Mouse (Mus musculus) kidney, postnatal 4 days (tissue): ENCODE data around the gene Pum1.
A peak's percentile ranks its signal among the peaks of the same experiment; 100 is the strongest.
"Not testable (repeated sequence)": the region's sequence is repeated elsewhere in the genome, so short reads cannot be mapped to it uniquely, and the experiment has no call there.

ENCODE experiments used
- DNase-seq, 2 experiments: peaks; one replicate each; pipeline ENCODE4 v3.0.0; 2021; ENCODE audit warnings: mixed read lengths in 2 of 2

The Pum1 gene

DNA sequence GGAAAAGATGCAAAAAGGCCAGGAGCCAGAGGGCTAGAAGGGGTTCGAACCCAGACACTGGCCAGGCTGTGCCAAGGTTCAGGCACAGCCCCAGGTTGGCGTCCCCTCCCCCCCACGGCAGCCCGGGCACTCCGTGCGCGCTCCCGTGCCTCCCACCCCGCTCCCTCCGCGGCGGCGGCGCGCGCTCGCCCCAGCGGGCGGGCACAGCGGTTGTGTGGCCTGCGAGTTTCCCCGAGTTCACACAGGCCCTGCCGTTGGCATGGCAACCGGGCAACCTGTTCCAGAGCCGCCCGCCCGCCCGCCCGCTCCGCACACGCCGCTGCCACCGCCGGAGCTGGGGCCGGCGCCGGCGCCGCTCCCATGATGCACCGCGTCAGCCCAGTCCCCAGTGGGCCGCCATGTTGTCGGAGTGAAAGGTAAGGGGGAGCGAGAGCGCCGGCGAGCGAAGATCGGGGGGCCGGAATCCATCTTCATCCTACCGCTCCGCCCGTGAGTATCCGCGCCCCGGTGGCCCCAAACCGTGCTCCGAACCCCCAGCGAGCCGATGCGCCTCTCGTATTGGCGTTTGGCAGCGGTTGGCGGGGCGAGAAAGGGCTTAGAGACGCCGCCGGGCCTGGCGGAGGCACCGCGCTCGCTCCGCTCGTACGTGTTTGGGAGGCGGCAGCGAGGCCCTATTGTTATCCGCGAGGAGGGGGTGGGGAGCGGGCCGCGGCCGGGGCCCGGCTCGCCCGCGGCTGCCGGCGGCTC, at the start of gene Pum1:
Pum1 (plus strand) TSS at position 343 of the 747 bp plus-strand sequence.
- DNase-seq = peak; percentile 93 to 96

DNA sequence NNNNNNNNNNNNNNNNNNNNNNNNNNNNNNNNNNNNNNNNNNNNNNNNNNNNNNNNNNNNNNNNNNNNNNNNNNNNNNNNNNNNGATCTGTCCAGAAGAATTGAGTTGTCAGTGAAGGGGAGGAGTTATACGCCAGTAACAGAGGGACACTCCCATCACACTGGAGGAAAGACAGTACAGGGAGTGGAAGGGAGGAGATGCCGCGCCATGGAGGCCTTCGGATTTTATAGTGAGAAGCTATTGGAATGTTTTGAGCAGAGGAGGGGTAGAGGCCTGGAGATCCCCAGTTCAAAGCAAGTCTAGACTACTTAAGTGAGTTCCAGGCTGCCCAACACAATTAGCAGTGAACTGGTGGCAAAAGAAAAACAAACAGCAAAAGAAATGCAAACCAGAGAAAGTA, 33.7 kb upstream of the Pum1 start:
- peak; percentile 46 to 62 for DNase-seq

DNA sequence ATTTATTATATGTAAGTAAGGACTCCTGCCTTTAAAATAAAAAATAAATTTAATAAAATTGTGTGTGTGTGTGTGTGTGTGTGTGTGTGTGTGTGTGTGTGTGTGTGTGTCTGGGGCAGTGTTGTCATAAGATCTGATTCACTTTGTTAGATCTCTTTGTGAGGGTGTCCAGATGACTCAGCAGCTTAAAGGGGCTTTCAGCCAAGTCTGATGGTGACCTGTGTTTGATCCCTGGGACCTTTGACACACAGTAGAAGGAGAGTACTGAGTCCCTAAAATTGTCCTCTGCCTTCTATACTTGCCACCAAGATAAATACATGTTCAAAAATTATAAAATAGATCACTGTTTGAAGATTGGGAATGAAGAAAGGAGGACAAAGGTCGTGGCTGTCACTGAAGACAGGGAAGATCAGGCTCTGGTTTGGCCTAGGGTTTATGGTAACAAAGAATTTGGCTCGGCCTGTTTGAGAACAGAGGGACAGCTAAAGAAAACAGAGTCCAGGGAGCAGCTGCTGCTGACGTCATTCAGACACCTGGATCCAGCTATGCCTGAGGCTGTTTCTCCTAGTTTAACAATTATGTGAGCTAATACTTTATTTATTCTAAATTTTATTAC, 32.8 kb upstream of the Pum1 start:
- DNase-seq = no peak

DNA sequence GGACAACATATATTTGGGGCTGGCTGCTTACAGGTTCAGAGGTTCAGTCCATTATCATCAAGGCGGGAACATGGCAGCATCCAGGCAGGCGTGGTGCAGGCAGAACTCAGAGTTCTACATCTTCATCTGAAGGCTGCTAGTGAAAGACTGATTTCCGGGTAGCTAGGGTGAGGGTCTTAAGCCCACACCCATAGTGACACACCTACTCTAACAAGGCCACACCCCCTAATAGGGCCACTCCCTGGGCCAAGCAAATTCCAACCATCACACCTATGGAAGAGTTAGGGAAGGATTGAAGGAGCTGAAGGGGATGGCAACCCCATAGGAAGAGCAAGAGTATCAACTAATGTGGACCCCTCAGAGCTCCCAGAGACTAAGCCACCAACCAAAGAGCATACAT, 28.0 kb upstream of the Pum1 start:
- not testable (repeated sequence) for DNase-seq

DNA sequence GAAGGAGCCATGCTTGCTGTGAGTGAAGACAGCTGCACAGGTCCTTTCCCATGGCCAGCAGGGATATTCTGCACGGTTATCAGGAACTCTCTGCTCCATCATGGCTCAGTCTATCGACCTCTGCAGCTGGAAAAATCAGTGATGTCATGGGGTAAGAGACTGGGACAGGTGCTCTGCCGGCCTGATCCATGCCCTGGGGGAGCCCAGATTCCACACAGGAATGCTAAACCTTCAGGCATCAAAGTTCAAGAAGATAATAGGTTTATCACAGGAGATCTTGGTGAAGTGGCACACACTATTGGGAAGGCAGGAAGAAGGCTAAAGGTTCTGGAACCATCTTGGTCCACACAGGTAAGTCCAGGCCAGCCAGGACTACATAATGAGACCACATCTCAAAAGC, 26.4 kb upstream of the Pum1 start:
- DNase-seq = no peak

DNA sequence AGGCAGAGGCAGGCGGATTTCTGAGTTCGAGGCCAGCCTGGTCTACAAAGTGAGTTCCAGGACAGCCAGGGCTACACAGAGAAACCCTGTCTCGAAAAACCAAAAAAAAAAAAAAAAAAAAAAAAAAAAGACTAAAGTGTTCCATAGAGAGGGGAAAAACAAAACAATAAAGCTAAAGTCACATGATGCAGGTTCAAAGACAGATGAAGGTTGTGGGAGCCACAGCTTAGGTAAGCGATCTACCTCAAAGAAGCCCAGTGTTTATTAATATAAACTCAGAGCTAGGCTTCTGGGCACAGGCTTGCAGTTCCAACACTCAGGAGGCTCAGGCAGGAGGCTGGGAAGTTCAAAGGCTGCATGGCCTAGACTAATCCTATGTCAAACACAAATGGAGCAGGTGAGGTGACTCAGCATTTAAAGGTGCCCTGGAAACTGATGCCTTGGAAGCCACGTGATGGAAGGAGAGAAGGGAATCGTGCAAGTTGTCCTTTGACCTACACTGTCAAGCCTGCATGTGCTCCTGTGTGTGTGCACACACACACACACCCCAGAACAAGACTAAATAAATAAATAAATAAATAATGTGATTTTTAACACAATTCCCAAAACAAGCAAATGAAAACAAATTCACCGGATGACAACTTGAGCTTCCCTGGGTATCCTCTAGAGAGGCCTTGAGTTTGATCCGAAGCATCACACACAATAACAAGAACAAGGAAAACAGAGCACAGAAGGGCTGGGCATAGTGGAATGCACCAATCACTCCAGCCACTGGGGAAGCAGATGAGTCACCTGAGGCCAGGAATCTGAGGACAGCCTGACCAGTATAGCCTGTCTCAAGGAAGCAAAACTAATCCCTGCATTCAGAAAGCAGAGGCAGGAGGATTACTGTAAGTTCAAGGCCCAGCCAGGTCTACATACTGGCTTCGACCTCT, 25.4 kb upstream of the Pum1 start:
- no peak for DNase-seq

DNA sequence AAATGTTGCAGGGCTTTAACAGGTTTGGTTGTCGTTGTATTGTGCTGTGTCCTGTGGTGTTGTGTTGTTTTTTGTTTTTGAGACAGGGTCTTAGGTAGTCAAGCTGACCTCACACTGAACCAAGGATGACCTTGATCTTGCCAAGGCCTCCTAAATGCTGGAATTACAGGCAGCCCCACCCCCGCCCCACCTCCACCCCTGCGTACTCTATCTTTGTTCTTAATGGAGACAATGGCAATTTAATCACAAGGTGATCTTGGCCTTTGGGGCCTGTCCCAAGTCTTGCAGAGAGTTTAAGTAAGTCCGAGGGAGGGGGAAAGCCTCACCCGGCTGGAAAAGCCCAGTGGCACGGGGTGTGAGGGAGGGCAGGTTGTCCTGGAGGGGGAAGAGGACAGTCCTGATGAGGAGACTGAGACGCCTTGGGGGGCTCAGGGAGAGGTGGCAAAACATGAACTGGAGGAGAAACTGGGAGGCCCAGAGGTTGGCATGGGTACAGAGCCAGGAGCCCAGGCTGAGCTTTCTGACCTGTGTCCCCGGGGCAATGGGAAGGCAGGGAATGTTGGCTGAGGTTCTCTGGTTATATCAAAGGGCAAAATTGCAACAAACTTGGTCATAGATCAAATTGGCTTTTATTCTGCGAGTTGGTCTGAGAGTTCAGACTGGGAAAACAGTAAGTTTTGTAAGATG, 22.9 kb upstream of the Pum1 start:
- DNase-seq = peak; percentile 22 to 53

DNA sequence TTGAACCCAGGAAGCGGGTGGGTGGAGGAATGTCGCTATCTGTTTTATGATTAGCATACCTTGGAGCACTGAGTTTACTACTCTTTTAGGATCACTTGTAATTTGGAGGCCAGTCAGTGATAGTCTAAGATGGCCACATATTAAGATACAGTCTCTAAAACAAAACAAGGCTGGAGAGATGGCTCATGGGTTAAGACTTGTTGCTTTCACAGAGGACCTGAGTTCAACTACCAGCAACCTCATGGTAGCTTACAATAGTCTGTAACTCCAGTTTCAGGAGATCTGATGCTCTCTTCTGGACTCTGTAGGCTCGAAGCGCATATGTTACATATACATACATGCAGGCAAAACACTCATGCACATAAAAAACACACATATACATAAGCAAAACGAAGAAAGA, 20.7 kb upstream of the Pum1 start:
- DNase-seq = no peak

DNA sequence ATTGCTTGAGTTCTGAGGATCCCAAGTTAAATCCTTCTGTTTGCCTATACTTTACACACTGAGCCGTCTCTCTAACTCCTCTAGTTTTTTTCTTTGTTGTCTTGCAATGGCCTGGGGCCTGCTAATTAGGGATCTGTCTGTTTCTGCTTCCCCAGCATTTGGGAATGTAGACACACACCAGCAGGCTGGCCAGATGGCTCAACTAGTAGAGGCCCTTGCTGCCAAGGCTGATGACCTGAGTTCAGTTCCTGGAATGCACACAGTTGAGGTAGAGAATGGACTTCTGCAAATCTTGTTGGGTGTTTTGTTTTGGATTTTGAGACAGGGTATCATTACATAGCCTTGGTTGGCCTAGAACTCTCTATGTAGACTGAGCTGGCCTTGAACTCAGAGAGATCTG, 17.7 kb upstream of the Pum1 start:
- no peak for DNase-seq

DNA sequence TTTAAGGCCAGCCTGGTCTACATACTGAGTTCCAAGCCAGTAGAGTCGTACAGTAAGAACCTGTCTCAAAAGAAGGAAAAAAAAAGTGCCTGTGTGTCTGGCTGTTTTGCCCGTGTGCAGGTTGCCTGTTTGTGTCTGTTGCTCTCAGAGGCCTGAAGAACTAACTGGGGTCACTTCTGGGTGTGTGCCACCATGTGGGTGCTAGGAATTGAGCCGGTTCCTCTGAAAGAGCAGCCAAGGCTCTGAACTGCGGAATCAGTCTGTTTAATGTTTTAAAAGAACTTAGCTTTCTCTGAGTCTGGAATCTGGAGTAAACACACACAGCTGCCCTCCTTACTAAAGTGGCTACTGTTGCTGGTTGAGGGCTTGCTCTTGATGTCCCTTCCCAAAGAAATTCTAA, 11.8 kb upstream of the Pum1 start:
- no peak for DNase-seq

DNA sequence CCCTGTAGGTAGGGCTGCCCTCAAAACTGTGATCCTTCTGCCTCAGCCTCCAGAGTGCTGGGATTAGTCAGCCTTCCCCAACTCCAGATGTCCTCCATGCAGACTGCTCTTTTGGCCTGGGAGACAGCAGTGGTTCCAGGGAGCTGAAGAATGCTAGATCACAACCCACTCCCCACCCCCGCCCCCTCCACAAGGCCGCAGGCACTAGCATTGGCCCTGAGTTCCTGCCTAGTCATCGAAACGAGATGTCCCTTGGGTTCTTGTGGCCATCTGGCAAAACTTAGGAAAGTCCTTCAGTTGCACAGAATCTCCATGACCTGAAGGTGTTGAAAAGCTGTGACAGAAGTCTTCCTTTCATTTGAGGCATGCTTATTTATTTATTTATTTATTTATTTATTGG, 10.6 kb upstream of the Pum1 start:
- no peak for DNase-seq

DNA sequence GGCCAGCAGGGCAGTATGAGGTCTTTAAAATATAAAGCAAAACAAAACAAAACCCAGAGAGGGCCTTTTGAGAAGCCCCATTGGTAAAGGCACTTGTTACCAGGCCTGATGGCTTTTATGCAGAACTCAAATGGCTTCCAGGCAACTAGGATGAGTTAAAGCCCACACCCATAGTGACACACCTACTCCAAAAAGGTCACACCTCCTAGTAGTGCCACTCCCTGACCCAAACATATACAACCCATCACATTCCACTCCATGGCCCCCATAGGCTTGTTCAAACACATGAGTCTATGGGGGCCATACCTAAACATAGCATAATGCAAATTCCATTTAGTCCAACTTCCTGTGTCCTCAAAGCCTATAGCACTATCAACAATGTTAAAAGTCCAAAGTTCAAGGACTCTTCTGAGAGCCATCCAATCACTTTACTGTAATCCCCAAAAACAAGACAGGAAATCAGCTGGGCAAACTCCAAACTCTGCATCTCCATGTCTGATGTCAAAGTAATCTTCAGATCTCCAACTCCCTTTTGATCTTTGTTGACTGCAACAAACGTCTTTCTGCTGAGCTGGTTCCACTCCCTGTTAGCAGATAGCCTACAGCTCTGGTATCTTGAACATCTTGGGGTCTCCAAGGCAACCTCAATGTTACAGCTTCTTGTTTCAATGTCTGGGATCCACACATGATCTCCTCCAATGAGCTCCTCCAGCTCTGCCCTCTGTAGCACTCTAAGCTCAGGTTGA, 5.1 kb upstream of the Pum1 start:
- DNase-seq = no peak

DNA sequence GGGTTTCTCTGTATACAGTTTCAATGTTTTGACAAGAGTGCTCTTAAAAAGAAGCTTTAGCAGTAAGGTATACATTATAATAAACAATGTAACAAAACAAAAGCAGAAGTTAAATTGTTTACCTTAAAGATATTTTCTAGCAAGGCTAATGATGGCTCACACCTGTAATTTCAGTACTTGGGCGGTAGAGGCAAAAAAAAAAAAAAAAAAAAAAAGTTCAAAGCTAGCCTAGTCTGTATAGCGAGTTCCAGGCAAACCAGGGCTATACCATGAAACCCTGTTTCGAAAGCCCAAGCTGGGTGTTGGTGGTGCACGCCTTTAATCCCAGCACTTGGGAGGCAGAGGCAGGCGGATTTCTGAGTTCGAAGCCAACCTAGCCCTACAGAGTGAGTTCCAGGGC, 3.7 kb upstream of the Pum1 start:
- DNase-seq = no peak

DNA sequence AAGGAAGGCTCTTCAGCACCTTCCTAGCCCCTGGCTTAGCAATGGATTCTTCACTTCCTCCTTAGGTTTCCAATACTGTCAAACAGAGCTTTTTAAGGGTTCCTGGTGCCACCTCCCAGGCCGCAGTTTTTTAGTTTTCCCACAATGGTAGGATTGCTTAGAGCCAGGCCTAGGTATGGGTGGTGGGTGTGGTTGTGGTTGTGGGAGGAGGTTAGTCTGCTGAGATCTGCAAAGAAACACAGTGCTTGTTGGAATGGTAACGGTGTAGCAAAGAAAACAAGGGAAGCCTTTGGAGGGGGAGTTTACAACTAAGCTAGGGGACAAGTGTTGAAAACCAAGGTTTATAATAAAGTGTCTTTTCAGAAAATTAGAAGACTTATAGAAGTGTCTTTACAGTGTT, 3.0 kb upstream of the Pum1 start:
- no peak for DNase-seq

DNA sequence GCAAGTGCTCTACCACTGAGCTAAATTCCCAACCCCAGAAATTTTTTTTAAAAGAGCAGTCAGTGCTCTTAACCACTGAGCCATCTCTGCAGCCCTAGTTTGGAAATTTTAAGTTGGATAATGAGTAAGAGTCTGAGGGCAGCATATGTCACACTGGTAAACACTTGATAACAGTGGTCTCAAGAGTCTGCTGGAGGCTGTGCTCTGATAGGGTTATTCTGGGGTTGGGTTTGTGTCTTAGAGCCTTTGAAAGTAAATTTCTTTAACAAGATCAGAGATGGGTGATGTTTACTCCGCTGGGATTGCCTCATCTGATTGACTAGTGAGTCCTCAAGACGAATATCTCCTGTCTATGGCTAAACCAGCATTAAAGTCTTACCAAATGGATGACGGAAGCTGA, 2.0 kb upstream of the Pum1 start:
- no peak for DNase-seq

DNA sequence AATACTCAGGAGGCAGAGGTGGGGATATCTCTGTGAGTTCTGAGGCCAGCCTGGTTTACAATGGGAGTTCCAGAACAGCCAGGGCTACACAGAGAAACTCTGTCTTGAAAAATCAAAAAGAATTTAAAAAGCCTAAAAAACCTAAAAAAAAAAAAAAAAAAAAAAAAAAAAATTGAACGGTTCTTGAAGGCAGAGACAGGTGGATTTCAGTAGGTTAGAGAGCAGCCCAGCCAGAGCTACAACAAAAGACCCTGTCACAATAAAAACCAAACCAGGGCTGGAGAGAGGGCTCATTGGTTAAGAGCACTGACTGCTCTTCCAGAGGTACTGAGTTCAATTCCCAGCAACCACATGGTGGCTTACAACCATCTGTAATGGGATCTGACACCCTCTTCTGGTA, 816 bp upstream of the Pum1 start:
- not testable (repeated sequence) for DNase-seq

DNA sequence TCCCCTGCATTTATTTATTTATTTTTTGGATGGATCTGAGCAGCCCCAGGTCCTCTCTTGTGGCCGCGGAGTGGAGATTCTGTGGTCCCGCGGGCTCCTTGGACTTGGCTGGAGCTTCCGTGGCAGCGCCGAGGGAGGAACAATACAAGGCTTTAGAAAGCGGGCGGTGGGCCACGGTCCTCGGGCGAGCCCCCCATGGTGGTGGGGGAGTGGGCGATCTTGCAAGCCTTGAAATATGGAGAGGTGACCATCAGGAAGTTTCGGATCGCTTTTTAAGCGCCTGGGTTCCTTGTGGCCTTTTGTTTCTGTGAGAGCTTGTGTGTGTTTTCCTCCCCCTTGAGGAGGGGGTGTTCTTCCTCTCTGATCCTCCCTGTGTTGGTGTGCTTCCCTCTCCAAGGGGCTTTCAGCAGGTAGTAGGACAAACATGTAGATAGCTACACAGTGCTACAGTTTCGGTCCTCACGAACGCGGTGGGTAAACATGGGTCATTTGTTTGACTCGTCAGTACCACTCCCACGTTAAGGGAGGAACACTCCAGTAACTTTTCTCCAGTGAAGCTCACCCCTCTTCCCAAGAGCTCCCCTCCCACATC, 785 bp downstream of the Pum1 start:
- peak; percentile 58 to 72 for DNase-seq

DNA sequence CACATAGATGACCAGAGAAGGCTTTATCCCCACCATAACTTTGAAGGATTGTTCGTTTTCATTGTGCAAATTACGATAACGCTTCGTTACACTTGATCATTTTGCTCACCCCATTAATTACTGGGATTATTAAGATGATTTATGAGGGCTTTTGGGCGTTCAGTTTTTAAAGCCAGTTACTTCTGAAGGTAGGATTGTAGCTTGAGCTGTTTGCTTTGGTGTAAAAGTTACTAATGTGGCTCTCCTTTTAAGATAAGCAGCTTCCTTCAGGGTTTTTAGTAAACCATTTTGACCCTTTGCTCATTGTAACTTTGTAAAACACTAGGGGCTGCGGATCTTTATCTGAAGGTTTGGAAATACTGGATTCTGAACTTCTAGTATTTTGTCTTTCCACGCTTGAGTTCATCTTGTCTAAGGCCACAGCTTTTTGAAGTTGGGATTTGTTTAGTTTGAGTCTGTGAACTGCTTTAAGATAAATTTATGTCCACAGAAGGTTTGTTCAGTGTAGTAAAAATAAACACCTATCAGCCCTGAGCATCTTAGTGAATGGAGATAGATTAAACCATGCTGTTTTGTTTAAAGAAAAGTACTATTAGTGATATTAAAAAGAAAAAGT, 1.4 kb downstream of the Pum1 start:
- no peak for DNase-seq

DNA sequence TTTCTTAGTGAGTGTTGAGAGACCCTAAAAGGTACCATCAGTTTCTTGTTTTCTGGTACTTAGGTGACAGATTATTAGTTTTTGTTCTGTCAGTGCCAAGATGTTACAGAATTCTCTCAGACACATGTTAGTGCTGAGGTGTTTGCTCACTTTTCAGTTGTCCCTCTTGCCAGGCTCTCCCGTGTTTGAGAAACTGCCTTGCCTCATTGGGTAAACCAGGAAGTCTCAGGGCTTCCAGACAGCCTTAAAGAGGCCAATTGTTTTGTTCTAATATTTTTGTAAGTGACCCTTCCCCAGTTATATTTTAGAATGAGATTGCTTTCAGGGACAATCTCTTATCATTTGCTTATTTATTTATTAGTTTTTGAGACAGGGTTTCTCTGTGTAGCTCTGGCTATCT, 2.1 kb downstream of the Pum1 start:
- no peak for DNase-seq

DNA sequence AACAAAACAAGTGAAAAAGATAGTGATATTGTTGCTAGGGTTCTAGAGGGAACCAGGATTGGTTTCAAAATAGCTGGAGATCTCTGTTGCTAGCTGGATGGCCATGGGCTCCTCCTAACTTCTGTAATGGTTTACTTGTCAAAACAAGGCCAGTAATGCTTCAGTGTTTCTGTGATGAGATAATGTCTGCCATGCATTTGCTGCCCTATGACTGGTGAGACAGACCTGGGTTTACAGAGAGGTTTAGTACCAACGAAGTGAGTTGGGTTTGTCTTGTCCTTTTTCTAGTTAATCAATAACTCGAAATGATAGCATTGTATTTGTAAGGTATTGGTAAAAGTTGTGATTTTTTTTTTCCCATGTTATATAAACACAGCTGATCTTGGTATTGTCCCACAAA, 4.6 kb downstream of the Pum1 start:
- no peak for DNase-seq

DNA sequence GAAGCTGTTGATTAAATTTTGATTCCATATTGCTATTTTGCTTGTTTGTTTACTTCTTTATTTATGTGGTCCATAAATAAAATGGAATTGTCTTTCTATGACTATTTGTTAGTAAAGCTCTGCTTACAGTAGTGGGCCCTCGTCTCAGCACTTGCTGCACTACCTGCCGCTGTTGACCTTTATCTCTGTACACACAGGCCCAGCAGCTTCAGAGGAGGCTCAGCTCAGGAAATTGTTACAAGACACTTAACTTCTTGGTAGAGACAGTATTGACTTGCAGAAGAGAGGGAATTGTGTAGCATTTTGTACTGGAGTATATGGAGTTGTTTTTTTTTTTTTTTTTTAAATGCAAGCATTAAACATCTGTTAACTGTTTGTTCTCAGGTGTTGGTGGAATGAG, 5.4 kb downstream of the Pum1 start:
- no peak for DNase-seq
